Mouse (Mus musculus) erythroblast, embryonic 14.5 days (primary cell): Measurements from ENCODE around the gene Pacsin3. TPM values are rescaled to one million over a fixed set of nuclear protein-coding genes. Genes with fewer than 3 reads are reported as not detected.

Experiments used
- H3K27me3 ChIP-seq: 2 replicates; pipeline ENCODE4 v1.6.1; 2012; ENCODE audit warnings: inconsistent platforms; ENCODE audit not compliant: control insufficient read depth
- H3K36me3 ChIP-seq: 2 replicates; pipeline ENCODE4 v1.6.1; 2012; ENCODE audit warnings: mild to moderate bottlenecking, inconsistent platforms; ENCODE audit not compliant: control insufficient read depth
- H3K4me1 ChIP-seq: 2 replicates; pipeline ENCODE4 v1.6.1; 2012; ENCODE audit warnings: inconsistent platforms; ENCODE audit not compliant: control insufficient read depth
- H3K4me3 ChIP-seq: replicated peaks from 2 replicates; pipeline ENCODE3; 2012; ENCODE audit warnings: moderate library complexity, mild to moderate bottlenecking, inconsistent platforms
- H3K9me3 ChIP-seq: 2 replicates; pipeline ENCODE4 v1.6.1; 2012; ENCODE audit warnings: low read length, inconsistent platforms, mixed read lengths; ENCODE audit not compliant: control insufficient read depth
- GATA1 ChIP-seq: IDR thresholded peaks from 2 replicates; pipeline ENCODE4 v1.6.1; 2012; ENCODE audit warnings: low read length, inconsistent platforms, mixed read lengths
- TAL1 ChIP-seq: IDR thresholded peaks from 3 replicates; pipeline ENCODE4 v1.6.1; 2012; ENCODE audit warnings: low read length, inconsistent platforms, mixed read lengths
- polyA plus RNA-seq: library from polyadenylated mRNA; stranded (reverse); fragments of >175 nt; gene quantifications from 2 replicates; pipeline ENCODE4 v1.2.3, GENCODE M21; 2012

Gene Pacsin3
- polyA plus RNA-seq, 1 experiment = not detected

GRCm38 (mm10) chr2:91242547-91242946, 13.2 kb upstream of the Pacsin3 start:
- no peak for TF ChIP-seq TAL1
- no peak for TF ChIP-seq GATA1
- Histone ChIP-seq H3K9me3 (no peaks in the 10 kb centered on the region), H3K36me3 (no peaks in the 10 kb centered on the region), H3K4me1 (peaks cover 32% of the 10 kb centered on the region), H3K4me3 (no peak overlapping the region), H3K27me3 (no peaks in the 10 kb centered on the region)

- Histone ChIP-seq H3K4me1 (peaks cover 28% of the 10 kb centered on the region), H3K9me3 (no peaks in the 10 kb centered on the region), H3K36me3 (no peaks in the 10 kb centered on the region), H3K4me3 (no peak overlapping the region), H3K27me3 (no peaks in the 10 kb centered on the region)
- TF ChIP-seq GATA1 = no peak
- no peak for TF ChIP-seq TAL1
Measured at GRCm38 (mm10) chr2:91243416-91243815, 12.3 kb upstream of the Pacsin3 start.

GRCm38 (mm10) chr2:91244557-91245228, 11.1 kb upstream of the Pacsin3 start:
- Histone ChIP-seq H3K27me3 (no peaks in the 10 kb centered on the region), H3K36me3 (no peaks in the 10 kb centered on the region), H3K4me1 (peaks cover 28% of the 10 kb centered on the region), H3K4me3 (no peak overlapping the region), H3K9me3 (no peaks in the 10 kb centered on the region)
- TF ChIP-seq TAL1 = peak; percentile 39; the same call in 1 of the 3 replicates
- TF ChIP-seq GATA1 = no peak; the same call in 1 of the 2 replicates

GRCm38 (mm10) chr2:91248366-91248765, 7.4 kb upstream of the Pacsin3 start:
- H3K36me3 ChIP-seq = no peaks in the 10 kb centered on the region
- H3K9me3 ChIP-seq = no peaks in the 10 kb centered on the region
- no peak overlapping the region for H3K4me3 ChIP-seq
- TF ChIP-seq GATA1 = no peak
- TF ChIP-seq TAL1 = no peak
- H3K4me1 ChIP-seq = peaks cover 21% of the 10 kb centered on the region
- H3K27me3 ChIP-seq = peaks cover 24% of the 10 kb centered on the region

GRCm38 (mm10) chr2:91252001-91252400, 3.8 kb upstream of the Pacsin3 start:
- Histone ChIP-seq H3K36me3 (no peaks in the 10 kb centered on the region), H3K27me3 (peaks cover 61% of the 10 kb centered on the region), H3K9me3 (peaks cover 2% of the 10 kb centered on the region; the same call in 1 of the 2 replicates), H3K4me1 (peaks cover 12% of the 10 kb centered on the region), H3K4me3 (no peak overlapping the region)
- no peak for TF ChIP-seq TAL1
- TF ChIP-seq GATA1 = no peak

GRCm38 (mm10) chr2:91252512-91252911, 3.2 kb upstream of the Pacsin3 start:
- no peak overlapping the region for H3K4me3 ChIP-seq
- peaks cover 14% of the 10 kb centered on the region for H3K4me1 ChIP-seq
- peaks cover 66% of the 10 kb centered on the region for H3K27me3 ChIP-seq
- TF ChIP-seq TAL1 (no peak), GATA1 (no peak)
- H3K36me3 ChIP-seq = no peaks in the 10 kb centered on the region
- peaks cover 2% of the 10 kb centered on the region; the same call in 1 of the 2 replicates for H3K9me3 ChIP-seq

- peaks cover 2% of the 10 kb centered on the region; the same call in 1 of the 2 replicates for H3K9me3 ChIP-seq
- TF ChIP-seq TAL1 (no peak), GATA1 (no peak)
- H3K4me1 ChIP-seq = peaks cover 14% of the 10 kb centered on the region
- no peaks in the 10 kb centered on the region for H3K36me3 ChIP-seq
- no peak overlapping the region for H3K4me3 ChIP-seq
- H3K27me3 ChIP-seq = peaks cover 89% of the 10 kb centered on the region
Measured at GRCm38 (mm10) chr2:91254725-91255380, 901 bp upstream of the Pacsin3 start.

- TF ChIP-seq TAL1 = no peak
- TF ChIP-seq GATA1 = no peak
- Histone ChIP-seq H3K4me1 (peaks cover 14% of the 10 kb centered on the region), H3K4me3 (peak overlapping the region; percentile 53), H3K36me3 (no peaks in the 10 kb centered on the region; the same call in 1 of the 2 replicates), H3K9me3 (peaks cover 2% of the 10 kb centered on the region; the same call in 1 of the 2 replicates), H3K27me3 (peaks cover 94% of the 10 kb centered on the region)
Measured at GRCm38 (mm10) chr2:91256256-91257125, 737 bp downstream of the Pacsin3 start.
